Mouse (Mus musculus) mesoderm, embryonic 11.5 days (tissue): ENCODE measurements around the gene Zfp3.
A peak's percentile ranks its signal among the peaks of the same experiment; 100 is the strongest.
"Not testable (repeated sequence)": the region's sequence is repeated elsewhere in the genome, so short reads cannot be mapped to it uniquely, and the experiment has no call there.

Experiments
- DNase-seq: peaks from one replicate; pipeline ENCODE4 v3.0.0-alpha.2; 2012; ENCODE audit warnings: low read depth, low spot score

Zfp3 gene

DNA sequence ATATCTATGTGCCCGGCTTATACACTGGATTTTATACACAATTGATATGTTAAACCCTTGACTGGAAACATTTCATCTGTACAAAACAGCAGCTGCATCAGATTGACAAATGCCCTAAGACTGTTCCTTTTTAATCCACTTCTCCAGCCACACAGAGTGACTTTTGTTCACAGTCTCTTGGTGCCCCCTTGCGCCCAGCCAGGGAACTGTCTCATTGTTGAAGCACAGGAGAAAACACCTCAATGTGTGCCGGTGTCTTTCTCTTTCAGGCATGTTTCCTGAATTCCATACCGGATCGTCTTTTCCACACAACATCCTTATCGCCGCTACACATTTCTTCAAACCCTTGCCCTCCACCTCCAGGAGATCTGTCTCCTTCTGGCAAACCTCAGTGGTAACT lies 8.4 kb upstream of the Zfp3 start:
- DNase-seq, result peak; percentile 73

DNA sequence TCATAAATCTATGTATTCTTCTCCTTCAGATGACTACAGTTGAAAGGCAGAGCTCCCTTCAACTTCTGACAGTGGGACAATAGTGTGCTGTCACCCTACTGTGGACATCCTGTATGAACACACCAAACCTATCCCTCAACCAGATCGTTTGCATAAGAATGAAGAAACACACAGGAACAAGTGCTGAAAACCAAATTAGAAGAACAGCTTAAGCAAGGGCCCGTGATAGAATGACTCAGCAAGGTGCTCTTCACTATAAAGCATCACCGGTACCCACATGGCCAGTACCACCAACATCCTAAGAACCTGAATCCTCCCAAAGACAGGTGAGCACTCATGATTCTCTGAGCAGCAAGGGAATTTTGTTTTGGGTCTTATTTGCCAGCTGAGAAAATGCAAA lies 3.6 kb upstream of the Zfp3 start:
- DNase-seq, result not testable (repeated sequence)

DNA sequence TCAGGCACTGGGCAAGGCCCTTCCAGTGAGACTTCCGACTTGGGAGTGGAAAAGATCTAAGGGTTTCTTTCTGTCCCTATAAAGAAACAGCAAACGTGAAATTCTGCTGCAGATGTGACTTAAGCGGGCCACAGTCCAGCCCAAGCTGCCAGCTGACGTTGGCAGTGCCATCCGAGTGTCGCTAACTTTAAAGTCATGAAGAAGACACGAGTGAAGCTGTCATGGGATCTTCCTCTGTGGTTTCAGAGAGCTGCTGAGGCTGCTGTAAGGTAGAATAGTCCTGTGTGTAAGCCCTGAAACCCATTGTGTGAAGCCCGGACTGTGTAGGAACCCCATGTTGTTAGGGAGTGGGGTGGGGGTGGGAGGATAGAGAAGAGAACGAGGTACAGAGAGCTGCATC lies 1.4 kb upstream of the Zfp3 start:
- no peak for DNase-seq

DNA sequence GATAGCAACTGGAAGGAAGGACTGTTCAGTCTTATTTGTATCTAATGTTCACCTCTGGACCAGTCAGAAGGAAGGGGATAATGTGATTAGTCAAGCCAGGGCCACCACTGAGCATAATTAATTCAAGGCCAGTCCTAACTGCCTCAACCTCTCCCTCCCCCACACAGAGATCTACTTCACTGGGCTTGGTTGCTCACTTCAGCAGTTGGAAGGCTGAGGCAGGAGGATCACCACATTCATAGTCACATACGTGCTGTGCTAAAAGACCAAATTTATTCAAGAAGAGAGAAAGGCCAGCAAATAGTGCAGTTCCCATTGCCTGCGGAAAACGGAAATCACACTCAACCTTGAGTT lies 450 bp upstream of the Zfp3 start:
- no peak for DNase-seq

DNA sequence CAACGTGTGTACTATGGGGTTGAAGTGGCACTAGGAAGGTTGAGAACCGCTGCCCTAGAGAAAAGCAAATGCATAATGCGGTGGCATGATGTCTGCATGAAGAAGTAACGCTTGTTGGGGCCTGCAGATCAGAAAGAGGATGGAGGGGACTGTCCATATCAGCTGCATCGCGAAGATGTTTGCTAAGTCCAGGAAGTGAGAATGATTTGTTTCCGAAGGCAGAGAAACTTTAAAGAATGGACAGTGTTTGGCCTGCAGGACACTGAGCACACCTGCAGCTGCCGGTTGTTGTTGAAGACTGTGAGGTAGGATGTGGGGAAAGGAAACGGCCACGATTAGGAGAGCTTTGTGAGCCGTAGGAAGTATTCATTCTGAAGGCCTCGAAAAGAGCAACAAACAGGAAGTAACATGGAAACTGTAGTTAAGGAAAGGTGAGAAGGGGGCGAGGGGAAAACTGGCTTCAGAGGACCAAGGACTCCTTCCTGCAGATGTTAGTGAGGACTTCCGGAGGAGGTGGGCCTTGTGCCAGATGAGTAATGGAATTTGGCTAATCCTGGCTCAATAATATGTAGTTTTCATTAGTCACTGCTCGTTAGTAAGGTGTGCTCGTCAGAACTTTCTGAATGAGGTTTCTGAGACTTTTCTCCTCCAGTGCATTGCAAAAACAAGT lies 1.9 kb downstream of the Zfp3 start:
- DNase-seq, result no peak

DNA sequence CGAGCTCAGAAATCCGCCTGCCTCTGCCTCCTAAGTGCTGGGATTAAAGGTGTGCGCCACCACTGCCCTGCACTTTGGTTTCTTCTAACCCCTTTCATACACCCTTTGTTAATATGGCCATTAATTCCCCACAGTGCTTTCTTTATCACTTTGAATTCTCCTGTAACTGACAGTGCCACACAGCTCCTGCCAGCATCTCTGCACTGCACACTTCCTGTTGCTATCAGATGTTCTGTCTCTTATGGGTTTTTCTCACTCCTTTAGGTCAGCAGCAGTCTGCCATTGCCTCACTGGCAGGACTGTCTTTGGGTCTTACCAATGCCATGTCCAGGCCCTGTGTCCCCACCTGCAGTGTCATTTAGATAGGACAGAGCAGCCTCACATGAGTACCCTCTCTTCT lies 6.8 kb downstream of the Zfp3 start:
- no peak for DNase-seq

DNA sequence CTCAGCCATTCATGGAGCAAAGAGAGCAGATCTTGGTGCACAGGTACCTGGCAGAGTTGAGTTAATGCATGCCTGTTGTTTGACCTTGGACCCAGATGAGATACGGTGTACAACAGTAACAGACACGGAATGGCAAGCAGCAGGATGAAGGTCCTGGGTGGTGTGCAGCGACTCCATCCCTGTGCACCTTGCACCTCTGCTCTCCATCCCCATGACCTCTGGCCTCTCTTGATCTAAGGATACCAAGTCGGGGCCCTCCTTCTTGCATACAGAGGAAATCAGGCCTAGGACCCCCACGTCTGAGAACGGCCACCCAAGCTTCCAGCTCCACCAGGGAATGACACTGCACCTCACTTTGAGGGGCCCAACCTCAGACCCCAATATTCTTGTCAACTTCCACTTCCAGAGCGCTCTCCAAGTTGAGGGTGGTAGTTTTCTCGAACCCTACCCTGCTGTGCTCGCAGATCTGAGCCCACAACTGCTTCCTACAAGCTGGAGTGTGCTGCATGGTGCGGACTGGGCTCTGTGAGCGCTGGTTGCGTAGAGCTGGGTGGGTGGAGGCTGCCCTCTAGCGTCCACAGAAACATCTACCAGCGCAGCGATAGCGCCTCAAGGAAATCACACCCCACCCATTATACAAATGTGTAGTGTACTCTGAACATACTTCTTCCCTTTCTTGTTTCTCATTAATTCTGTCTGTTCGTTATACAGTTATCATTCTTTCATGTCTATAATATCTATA lies 13.0 kb downstream of the Zfp3 start:
- DNase-seq, result peak; percentile 82

DNA sequence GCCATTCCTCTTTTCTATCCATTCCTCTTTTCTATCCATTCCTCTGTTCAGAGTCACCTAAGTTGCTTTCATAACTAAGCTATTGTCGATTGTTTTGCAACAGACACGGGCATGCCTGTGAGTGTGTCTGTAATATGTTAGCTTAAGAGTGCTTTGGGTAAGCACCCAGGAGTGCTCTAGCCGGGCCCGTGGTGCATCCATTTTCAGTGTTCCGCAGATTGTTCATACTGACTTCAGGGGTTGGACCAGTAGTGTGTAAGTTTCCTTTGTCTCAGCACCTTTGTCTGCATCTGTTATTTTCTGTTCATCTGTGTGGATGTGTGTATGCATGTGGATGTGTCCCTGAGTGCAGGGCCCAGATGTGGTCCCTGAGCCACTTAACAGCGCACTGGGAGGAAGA lies 13.6 kb downstream of the Zfp3 start:
- DNase-seq, result no peak

DNA sequence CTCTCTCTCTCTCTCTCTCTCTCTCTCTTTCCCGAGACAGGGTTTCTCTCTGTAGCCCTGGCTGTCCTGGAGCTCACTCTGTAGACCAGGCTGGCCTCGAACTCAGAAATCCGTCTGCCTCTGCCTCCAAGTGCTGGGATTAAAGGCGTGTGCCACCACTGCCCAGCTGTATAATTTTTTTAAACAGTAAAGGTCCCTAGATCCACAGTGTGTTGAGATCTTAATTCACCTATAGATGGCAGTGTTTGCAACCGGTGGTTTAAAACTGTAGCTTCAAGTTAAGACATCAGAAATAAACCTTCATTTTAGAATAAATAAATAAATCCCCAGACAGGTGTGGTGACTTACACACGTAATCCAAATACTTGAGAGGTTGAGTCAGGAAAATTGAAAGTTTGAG lies 14.0 kb downstream of the Zfp3 start:
- DNase-seq, result peak; percentile 23

DNA sequence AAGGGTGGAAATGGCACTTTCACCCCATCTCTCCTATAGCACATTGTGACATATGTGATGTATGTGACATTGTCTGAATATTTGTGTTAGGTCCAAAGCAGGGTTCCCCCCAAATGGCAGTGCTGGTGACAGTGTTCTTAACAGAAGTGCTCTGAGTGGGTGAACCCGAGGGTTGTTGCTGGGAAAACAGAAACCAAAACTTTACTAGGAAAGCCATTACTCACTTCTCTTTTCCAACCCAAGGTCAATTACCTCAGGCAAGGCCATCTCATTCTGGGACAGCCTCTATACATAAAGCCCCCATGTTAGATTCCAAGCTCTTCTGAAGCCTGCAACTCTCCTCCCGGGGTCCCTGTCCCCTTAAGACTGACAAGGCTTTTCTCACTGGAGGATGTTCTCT lies 21.9 kb downstream of the Zfp3 start:
- no peak for DNase-seq

DNA sequence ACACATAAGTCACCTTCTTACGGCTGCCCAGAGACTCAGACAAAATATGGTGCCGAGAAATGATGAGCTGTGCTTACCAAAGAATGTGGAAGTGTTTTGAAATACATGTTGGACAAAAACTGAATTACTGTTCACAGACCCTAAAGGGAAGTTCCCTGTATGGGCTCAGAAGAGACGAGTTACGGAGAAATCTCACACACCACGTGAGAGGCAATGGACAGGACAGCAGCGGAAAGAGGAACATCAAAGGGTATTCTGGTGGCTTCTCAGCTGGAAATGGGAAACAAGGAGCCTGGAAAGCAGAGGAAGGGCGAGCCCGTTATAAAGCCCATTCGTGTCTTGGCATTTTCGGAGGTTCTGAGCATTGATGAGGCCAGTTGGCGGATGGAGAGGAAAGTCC lies 23.0 kb downstream of the Zfp3 start:
- no peak for DNase-seq

DNA sequence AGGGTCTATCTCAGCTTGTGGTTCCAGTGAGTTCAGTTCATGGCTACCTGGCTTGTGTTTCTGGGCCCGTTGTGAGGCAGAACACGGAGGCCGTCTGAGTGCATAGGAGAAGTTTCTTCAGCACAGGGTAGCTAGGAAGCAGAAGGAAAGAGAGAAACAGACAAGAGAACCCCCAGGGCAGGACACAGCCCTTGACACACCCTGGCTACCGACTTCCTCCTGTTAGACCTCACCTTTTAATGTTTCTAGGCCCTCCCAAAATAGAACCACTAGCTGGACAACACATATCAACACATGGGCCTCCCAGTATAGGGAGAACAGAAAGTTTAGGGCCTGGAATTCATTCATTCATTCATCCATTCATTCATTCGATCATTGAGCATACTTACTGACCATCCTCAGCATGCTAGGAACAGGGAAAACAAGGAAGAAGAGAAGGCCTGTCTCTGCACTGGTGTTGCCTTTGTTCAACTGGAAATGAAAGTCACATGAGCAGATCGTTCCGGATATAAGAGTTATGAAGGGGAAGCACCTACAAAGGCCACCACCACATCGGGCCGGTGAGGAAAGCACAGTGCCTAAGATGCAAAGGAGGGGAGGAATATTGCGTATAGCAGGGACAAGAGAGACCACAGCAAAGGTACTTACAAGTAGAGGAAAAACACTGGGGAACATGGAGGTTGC lies 25.1 kb downstream of the Zfp3 start:
- no peak for DNase-seq

DNA sequence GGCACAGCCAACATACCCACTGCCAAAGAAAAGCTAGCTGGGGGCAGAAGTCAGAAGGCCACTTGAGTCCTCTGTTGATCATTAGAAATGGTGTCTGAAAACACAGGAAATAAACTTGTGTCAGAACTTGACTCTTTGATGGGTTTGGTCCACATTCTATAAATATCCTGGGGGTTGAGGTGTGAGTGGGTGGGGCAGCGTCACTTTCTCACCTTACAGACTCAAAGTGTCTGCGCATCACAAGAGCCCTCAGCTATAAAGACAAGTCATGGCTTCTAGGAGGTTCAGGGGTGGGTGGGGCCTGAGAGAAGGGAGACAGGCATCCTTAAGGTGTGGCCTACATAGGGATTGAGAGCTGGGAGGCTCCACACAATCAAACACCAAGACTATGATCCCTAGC lies 26.4 kb downstream of the Zfp3 start:
- no peak for DNase-seq

DNA sequence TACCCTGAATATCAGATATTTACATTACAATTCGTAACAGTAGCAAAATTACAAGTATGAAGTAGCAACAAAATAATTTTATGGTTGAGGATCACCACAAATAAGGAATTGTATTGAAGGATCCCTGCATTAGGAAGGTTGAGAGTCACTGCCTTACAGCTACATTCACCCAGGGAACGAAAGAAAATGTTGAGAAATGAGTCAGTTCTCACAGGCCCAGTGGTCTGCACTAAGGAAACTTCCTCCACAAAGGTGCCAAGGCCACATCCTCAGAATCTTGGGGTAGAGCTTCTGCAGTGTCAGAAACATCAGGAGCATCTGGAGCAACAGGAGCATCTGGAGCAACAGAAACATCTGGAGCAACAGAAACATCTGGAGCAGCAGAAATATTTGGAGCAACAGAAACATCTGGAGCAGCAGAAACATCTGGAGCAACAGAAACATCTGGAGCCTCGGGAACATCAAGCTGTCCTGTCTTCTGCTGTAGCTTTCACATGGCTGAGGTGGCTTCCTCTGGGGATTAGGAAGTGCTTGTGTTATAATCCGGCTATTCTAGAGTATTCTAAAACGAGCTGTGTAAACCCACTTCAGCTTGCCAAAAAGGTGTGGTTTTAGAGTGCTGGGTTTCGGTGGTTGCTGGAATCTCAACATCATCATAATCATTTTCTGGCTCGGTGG lies 27.0 kb downstream of the Zfp3 start:
- no peak for DNase-seq

DNA sequence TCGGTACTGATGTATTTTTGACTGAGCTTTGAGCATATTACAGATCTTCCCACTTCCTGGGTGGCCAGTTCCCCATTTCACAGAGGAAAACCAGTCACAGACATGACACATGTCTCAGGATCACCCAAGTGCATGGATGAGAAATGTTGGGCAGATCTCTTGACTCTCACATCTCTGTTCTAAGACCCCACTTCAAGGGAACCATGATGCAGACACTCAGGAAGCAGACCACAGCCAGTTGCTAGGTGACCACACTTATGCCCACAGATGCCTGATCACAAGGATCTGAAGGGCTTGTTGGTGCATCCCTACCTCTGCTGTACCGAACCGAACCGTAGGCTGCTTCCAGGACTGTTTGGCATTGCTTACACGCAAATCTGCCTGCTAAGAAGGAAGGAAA lies 27.7 kb downstream of the Zfp3 start:
- DNase-seq, result no peak

DNA sequence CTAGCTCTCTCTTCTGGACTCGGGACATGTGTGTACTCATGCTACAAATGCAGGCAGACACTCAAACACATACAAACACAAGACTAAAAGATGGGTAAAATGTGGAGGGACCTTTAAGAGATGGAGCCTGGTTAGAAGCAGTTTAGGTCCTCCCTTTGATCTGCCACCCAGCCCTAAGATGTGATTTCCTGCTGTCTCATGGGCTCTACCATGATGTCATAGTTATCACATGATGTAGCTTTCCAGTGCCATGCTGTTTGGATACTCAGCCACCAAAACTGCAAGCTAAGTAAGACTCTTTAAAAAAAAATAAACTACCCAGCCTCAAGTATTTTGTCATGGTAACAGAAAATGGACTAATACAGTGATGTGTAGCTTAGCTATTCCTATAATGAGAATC lies 28.4 kb downstream of the Zfp3 start:
- DNase-seq, result no peak

DNA sequence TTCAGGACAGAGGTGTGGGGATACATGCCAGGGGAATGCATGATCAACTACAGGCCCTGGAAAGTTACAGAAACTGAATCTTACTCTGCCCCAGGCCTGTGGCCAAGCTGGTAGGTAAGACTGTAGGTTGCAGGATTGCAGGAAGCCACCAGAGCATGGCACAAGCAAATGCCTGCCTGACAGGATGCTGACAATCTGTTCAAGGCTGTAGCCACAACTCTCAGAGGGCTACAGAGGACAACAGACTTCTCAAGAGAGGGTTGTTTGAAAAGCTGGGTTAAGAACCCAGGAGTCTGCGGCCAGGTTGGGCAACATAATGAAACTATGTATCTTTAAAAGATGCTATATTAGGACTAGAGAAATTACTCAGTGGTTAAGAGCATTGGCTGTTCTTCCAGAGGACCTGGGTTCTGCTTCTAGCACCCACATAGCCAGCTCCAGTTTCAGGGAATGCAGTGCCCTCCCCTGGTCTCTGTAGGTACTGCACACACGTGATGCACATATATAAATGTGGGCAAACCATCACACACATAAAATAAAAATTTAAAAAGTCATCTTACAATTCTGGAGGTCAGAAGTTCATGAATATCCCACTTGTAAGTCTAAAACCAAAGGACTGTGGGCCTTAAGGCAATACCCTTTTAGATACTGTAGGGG lies 38.3 kb downstream of the Zfp3 start:
- DNase-seq, result no peak

DNA sequence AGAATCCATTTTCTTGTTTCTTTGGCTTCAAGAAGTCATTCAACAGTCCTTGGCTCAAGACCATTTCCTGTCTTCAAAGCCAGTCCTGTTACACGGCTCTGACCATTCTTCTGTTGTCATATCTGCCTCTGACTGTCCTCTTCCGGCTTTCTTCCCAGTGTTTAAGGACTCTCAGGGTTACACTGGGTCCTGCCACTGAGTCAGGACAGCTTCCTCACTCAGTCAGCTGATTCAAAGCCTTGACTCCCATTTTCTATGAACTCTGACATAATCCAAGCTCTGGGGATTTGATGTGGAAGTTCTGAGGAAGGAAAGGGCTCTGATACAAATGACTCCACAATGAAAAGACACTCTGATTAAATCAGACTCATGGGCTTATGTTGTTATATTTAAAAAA lies 38.9 kb downstream of the Zfp3 start:
- no peak for DNase-seq

DNA sequence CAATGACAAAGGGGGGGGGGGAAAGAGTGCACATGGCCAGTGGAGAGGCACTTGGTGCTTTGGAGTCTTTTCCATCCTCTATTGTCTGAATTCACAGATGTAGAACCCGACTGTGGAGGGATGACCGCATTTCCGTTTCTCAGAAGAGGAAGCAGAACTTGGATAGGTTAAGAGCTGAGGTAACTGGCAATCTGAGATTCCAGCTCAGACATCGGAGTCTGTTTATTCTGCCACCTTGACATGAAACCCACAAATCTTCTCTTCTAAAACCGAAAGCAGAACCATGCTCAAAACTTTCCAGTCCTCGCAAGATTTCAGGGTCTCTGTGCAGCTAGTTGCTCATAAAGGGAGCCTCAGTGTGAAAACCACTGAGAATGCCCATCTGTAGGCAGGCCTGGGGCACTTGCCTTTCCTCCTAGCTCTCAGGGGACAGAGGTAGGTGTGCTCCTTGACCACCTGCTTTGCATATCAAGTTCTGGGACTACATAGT lies 39.7 kb downstream of the Zfp3 start:
- no peak for DNase-seq

DNA sequence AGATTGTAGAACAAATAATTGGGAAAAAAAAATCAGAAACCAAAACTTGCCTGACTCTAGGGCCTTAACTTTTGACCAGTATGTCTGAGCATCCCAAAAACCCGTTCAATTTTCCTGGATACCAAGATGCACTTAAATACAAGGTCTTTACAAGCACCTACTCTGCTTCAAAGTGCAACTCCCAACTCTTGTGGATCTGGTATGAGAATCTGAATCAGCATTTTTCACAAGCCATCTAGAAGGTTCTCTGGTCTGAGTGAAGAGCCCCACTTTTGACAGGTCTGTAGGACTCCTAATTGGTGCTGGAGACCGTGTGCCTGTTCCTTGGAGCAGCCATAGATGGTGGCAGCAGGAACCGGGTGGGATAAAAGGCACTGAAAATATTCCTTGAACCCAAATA lies 40.4 kb downstream of the Zfp3 start:
- no peak for DNase-seq

DNA sequence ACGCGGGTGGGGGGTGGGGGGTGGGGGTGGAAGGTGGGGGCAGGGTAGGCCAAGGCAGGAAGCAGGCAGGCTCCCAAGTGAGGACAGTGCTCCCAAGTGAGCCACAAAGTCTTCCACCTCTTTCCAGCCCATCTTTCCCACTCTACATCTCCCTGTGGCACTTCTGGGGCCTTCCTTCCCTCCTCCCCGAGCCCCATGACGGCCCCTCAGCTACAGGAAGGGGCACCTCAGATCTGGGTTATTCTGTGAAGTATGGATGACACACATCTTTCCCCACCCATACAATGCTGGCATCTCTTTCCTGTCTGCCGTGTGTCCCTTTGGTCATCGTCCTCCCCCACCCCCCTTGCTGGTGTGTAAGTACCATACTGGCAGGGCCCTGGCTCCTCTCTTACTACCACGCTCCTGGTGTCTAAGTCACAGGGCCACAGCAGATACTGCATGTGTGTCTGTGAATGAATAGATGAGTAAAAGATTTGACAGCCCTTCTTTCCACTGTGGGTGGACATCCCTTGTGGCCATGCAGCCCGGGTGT lies 41.7 kb downstream of the Zfp3 start:
- DNase-seq, result no peak

DNA sequence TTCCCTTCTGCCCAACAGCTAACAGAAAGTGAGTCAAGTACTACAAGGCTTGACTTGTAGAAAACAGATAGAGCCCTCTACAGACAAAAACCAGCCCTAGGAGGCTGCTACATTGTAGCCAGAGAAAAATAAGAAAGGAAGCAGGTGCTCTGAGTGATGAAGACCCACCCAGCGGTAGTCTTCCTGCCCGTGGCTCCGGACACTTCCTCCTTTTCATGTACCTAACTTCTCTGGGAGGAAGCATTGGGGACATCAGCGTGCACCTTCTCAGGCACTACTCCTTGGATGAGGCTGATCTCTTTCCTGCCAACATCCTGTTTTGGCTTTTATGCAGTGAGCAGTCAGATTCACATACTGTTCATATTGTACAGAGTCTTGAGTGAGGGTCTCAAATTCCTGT lies 42.7 kb downstream of the Zfp3 start:
- no peak for DNase-seq
